Mouse (Mus musculus) thymus, postnatal 10 days (tissue): ENCODE measurements around the gene Hist1h2af.
"Not testable (repeated sequence)": the region's sequence is repeated elsewhere in the genome, so short reads cannot be mapped to it uniquely, and the experiment has no call there.

Experiments
- DNase-seq, 2 experiments: peaks; one replicate each; pipeline ENCODE4 v3.0.0; 2021; ENCODE audit warnings: low spot score in 2 of 2

Hist1h2af gene

DNA sequence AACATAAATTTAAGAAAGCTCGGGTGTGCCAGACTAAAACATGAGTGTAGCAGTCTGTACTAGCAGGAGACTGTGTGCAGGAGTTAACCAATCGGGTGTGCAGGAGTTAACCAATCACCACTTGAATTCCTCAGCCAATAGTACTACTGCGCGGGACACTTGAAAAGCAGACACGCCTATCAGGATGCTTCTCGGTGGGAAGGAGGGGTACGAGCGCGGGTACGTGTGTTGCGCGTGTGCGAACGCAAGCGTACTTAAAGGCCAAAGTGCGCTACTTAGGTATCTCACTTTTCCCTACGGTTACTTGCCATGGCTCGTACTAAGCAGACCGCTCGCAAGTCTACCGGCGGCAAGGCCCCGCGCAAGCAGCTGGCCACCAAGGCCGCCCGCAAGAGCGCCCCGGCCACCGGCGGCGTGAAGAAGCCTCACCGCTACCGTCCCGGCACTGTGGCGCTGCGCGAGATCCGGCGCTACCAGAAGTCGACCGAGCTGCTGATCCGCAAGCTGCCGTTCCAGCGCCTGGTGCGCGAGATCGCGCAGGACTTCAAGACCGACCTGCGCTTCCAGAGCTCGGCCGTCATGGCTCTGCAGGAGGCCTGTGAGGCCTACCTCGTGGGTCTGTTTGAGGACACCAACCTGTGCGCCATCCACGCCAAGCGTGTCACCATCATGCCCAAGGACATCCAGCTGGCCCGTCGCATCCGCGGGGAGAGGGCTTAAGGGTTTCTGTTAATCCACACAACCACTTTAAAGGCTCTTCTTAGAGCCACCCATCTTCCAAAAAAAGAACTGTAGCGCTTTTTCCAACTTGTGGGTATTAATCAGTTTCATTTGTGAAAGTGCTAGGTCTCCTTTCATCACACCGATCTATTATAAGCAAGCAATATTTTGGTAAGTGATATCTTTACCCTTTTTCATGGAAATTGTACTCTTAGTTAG is 1.7 kb downstream of the Hist1h2af start, which contains the start of gene Hist1h3g:
Hist1h3g (plus strand) TSS at position 286 of the 939 bp plus-strand sequence.
- DNase-seq: peak; percentile 87 to 92

DNA sequence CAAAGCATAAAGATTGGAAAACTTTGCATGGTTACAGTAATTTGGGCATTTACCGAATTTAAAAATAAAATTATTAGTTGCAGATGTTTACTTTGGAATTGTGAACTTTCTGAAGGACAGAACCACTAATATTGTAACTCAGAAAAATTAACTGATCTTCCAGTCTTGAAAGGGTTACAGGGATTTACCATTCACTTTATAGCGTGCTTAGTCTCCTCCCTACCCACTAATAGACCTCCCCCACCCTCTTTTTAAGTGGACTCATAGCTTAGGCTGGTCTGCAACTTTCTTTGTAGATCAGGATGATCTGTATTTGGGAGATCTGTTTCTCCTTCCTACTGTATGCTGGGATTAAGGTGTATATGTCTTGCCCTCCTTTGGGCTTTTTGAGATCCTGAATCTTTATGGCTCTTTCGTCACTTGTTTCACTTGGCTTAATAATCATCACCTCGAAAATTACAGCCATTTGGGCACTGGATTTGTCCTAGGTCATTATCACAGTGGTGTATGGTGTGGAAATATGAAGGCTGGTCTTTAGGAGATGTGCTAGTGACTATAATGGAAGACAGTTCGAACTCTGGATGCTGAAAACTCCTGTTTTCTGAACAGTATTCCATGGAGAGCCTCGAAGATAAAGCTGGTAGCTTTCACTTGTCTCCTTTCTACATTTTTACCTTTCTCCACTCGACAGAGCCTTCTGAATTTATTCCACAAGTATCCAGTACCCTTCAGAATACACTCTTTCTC is 2.5 kb downstream of the Hist1h2af start:
- no peak for DNase-seq

DNA sequence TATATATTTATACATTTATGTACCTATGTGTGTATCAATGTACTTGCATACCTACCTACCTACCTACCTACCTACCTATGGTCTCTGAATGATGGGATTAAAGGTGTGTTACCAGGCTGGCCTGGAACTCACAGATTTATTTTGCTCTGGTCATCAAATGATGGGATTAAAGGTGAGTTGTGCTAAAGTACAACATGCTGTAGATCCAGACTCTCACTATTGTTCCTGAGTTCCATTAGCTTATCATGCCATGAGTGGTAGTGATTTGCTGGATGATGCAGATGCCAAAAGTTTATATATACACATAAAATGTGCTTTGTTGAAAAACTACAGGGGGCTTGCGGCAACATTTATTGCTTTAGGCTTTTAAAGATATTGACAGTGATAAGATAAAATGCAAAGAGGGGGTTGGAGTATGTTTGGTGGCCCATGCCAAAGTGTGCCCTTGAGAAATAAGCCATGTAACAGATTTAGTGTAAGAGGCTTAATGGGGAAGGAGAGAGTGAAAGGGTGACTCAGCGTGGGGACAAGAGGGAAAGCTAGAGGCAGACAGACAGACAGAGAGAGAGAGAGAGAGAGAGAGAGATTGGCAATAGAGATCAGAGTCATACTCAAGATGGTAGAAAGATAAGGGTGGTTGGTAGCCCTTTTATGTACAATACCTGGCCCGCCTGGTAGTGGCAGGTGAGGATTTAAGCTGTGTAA is 3.5 kb downstream of the Hist1h2af start:
- DNase-seq: no peak

DNA sequence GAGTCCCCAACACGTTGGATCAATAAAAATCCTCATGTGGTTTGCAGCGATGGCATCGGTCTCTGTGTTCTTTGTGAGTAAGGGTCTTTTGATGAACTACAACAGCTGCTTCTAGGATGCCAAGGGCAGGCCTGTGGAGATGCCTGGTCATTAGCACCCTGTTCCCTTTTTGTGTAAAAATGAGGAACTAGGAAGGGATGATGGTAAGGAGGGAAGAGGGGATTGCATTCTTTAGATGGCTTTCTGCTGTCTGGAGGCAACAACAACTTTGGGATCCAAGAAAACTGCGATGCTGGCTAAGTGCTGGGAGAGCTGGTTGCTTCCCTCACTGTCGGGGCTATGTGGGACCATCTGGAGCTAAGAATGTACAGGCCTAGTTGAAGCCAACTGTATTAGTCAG is 4.5 kb downstream of the Hist1h2af start:
- DNase-seq: no peak

DNA sequence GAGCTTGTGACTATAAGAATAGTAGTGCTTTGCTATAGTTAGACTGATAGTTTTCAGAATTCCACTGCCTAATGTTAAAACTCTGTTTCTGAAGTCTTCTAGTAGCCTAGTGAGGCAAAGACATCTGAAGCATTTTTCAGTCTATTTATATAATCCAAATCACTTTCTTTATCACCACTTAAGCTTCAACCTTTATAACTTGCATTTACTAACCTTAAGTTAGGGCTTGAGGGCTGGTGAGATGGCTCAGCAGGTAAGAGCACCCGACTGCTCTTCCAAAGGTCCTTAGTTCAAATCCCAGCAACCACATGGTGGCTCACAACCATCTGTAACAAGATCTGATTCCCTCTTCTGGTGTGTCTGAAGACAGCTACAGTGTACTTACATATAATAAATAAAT is 6.1 kb downstream of the Hist1h2af start:
- DNase-seq: not testable (repeated sequence)

DNA sequence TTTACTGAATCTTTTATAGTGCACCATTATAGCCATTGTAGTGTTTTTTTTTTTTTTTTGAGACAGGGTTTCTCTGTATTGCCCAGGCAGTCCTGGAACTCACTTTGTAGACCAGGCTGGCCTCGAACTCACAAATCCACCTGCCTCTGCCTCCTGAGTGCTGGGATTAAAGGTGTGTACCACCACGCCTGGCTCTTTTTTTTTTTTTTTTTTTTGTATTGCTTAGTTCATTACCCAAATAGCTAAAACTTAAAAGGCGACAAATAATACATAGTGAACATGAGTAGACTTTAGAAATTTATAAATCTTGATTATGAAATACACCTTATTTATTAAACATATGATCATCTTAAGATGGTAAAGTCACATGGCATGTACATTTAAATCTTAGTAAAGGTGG is 7.8 kb downstream of the Hist1h2af start:
- DNase-seq: no peak

DNA sequence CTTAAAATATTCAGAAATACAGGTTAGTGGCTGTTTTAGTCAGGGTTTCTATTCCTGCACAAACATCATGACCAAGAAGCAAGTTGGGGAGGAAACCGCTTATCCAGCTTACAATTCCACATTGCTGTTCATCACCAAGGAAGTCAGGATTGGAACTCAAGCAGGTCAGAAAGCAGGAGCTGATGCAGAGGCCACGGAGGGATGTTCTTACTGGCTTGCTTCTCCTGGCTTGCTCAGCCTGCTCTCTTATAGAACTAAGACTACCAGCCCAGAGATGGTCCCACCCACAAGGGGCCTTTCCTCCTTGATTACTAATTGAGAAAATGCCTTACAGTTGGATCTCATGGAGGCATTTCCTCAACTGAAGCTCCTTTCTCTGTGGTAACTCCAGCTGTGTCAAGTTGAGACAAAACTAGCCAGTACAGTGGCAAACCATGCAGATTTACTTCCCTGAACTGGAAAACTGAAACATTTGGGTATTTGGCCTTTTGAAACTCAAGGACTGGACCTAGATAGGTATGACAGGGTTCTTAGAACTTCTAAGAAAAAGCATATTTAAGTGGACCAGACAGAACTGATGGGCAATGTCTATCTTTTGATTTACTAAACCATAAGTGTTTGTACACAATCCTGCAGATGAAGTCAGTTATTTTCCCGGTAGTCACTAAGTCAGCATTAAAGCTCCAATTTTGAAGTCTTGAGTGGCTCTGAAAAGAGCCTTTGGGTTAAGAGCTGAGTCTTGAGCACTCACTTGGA is 8.7 kb downstream of the Hist1h2af start:
- DNase-seq: not testable (repeated sequence)

DNA sequence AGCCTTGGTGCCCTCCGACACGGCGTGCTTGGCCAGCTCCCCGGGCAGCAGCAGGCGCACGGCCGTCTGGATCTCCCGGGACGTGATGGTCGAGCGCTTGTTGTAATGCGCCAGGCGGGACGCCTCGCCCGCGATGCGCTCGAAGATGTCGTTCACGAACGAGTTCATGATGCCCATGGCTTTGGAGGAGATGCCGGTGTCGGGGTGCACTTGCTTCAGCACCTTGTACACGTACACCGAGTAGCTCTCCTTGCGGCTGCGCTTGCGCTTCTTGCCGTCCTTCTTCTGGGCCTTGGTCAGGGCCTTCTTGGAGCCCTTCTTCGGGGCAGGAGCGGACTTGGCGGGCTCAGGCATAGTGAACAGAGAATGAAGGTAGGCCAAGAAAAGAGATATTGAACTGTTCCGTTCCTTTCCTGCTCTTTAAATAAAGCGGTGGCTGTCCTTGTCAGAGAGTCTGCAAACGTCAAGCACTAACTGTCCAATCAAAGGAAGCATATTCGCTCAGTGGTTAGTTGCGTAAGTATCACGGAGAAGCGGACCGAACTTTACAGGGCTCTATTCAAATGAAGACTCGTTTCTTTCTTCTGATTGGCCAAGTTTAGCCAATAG is 9.4 kb downstream of the Hist1h2af start, which contains the start of gene Hist1h2bh:
Hist1h2bh (minus strand) TSS at position 394 of the 609 bp plus-strand sequence.
- DNase-seq: peak; percentile 73 to 79

DNA sequence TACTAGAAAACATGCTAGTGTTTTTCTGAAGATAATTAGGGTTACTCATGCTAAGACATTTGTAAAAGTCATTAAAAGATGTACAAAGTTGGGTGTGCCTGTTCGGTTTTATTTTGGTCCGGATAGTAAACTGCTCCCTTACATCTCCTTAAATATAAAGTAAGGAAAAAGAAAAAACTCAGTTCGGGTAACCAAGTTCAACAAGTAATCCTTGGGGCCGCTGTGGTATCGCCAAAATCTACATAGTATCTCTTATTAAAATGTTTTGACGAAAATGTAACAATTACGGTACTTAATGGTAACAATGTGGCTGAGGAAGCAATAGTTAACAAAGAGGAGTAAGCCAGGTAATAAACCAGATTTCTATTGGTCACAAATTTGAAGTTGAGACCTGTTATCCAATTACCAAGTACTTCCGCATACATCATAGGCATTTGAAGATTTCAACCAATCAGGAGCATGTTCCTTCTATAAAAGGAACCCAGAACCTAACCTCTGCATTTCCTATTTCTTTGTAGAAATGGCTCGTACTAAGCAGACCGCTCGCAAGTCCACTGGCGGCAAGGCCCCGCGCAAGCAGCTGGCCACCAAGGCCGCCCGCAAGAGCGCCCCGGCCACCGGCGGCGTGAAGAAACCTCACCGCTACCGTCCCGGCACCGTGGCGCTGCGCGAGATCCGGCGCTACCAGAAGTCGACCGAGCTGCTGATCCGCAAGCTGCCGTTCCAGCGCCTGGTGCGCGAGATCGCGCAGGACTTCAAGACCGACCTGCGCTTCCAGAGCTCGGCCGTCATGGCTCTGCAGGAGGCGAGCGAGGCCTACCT is 10.5 kb downstream of the Hist1h2af start, which contains the start of gene Hist1h3f:
Hist1h3f (plus strand) TSS at position 88 of the 822 bp plus-strand sequence.
- DNase-seq: peak; percentile 71 to 83

DNA sequence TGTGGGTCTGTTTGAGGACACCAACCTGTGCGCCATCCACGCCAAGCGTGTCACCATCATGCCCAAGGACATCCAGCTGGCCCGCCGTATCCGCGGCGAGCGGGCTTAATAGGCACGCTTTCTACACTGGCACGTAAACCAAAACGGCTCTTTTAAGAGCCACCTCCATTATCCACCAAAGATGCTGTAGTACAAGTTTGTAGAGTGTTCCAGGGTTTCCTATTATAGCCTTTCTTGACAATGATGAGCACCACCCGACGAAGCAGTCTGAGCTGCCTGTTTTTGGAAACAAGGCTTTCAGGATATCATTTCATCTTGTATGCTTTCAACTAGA is 11.0 kb downstream of the Hist1h2af start:
- DNase-seq: not testable (repeated sequence)

DNA sequence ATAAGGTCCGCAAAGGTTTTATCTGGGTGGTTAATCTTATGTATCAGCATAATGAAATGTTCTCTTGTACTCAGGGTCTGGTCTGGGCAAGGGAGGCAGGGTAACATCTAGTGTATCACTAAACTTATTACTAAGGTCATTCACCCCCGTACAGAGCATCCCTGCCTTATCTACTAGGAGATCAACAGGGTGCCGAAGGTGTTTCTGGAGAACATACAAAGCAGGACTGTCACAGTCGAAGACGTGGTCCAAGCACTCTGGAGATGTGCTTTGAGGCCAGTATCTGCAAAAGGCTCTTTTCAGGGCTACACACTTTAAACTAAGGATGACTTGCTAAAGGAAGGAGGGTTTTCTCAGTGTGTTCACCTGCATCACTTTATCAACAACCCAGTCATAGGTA is 13.0 kb downstream of the Hist1h2af start:
- DNase-seq: no peak

DNA sequence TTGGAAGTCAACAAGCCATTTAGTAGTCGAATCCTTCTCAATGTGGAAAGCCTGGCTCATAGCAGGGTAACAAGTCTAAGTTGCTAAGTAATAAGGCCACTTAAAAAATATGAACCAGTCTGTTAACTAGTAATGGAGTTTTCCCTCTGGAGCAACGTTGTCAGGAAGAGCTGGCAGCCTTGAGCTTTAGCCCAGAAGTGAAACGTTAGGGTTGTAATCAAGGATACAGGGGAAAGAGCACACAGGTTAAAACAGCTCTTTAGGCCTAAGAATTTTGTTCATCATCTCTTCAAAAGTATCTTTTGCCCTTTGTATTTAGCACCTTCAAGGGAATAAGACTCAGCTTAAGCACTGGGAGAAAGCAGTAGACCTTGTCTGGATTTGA is 17.0 kb downstream of the Hist1h2af start:
- DNase-seq: no peak

DNA sequence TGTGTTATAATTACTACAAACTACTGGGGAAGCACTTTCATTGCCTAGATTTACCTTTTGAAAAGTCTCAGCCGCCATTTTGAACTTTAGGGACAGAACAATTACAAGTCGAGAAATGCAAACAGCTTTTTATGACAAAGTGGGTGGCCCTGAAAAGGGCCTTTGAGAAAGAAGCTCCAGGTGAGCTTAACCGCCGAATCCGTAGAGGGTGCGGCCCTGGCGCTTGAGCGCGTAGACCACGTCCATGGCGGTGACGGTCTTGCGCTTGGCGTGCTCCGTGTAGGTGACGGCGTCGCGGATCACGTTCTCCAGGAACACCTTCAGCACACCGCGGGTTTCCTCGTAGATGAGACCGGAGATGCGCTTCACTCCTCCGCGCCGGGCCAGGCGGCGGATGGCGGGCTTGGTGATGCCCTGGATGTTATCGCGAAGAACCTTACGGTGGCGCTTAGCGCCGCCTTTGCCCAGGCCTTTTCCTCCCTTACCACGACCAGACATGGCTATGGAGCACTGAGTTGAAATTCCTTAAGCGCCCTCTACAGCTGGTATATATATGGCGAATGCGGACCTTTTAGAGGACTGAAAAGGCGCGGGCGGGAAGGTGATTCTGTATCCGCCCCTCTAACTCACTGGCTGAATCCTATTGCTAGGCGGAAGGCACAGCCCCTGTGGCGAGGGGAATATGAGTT is 17.6 kb downstream of the Hist1h2af start, which contains the start of gene Hist1h4f:
Hist1h4f (minus strand) TSS at position 503 of the 689 bp plus-strand sequence.
- peak; percentile 86 to 89 for DNase-seq

DNA sequence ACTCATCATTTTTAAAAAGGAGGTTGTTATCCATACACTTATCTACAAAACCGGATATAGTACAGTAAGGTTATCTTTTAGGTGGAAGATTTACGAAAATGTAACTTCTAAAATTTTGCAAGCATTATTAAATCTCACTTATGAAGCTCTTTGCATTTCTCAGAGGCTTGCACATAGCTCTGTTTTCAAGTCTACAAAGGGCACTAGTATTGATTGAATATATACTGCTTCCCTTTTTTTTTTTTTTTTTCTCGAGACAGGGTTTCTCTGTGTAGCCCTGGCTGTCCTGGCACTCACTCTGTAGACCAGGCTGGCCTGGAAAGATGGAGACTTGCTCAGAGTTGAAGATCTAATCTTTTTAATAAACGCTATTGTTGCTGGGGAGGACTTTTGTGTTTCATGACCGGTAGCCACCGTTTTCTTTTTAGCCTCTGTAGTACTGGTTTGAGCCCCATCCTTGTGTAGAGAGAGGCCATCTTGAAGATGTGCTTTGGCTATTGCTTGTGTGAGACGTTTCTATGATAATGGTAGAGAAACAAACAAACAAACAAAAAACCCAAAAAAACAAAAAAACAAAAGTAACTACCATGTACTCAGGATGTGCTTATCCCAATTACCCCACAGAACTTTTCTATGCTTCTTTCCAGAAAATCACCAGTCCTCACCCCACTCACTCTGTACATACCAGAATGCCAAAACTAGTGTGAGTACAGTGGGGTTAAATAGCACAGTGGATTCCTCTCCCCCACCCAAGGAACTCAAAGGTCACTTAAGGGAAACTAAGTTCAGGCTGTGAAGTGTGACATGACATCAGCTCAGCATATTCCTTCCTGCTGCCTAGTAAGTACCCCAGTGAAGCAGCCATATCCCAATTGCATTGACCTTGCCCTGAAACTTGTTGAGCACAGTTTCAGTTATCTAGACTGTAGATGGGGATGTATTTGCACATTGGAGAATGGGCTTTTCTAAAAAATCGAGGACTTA is 18.5 kb downstream of the Hist1h2af start:
- DNase-seq: no peak

DNA sequence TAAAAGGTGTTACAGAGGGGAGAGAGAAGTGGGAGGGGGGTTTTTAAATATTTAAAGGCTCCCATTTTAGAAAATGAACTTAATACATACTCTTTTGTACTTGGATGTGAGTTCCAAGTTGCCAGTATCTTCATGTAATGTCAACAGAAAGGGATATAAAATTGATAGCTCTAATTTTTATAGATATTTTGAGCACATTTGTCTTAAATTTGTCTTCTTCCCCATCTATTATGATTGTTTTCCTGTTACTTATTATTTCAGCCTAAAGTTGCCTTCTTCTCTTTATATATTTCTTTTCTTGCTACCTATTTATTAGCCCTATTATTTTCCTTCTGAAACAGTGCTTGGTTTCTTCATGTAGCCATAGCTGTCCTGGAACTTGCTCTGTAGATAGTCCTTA is 19.3 kb downstream of the Hist1h2af start, which contains the start of gene Hist1h1d:
Hist1h1d (plus strand) TSS at position 301 of the 400 bp plus-strand sequence.
- DNase-seq: no peak

DNA sequence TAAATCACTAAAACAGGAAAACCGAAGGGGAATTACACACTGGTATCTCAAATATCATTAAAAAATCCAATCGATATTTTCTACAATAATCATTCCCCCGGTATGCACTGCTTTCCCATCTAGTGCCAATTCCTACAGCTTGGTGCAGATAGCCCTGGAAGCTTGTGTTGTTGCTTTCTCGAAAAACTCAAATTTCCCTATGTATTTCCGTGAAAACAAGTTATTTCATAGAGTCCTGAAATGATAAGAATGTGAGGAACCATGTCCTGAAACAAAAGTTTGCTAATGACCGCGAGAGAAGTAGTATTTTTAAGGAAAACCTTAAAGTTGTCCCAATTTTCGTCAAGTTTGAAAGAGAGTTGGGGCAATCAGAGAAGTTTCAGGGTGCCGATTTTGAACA is 20.7 kb downstream of the Hist1h2af start:
- no peak for DNase-seq

DNA sequence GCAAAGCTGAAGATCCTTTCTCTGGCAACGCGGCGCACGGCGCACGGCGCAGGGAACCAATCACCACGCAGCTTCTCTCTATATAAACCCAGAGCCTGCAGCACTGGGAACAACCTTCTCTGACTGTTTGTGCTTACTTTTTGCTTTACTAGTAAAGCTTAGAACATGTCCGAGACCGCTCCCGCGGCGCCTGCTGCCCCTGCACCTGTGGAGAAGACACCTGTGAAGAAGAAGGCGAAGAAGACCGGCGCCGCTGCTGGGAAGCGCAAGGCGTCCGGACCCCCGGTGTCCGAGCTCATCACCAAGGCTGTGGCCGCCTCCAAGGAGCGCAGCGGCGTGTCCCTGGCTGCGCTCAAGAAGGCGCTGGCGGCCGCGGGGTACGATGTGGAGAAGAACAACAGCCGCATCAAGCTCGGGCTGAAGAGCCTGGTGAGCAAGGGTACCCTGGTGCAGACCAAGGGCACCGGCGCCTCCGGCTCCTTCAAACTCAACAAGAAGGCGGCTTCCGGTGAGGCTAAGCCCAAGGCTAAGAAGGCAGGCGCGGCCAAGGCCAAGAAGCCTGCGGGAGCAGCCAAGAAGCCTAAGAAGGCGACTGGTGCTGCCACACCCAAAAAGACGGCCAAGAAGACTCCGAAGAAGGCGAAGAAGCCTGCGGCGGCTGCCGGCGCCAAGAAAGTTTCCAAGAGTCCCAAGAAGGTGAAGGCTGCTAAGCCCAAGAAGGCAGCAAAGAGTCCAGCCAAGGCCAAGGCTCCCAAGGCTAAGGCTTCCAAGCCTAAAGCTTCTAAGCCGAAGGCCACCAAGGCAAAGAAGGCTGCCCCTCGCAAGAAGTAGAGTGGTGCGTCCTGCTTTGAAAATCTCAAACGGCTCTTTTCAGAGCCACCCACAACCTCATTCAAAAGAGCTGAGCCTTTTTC is 21.5 kb downstream of the Hist1h2af start:
- DNase-seq: peak; percentile 93 to 94
